Mouse (Mus musculus): ENCODE measurements at regions not wholly inside any gene's neighbourhood (a gene's known extent, or its start where the extent isn't known, plus 50 kb on each side); places are given as distances from the start of the nearest gene placed in this dataset.

GRCm38 (mm10) chr4:127598610-127599009, 240.6 kb upstream of the Gjb5 start:
- WGBS = 26% methylated on average over 3 of the region's 3 CpGs
- H3K4me1 ChIP-seq (ENCODE audit: control insufficient read depth, insufficient read depth, low read length) = no peaks in the 10 kb centered on the region

GRCm38 (mm10) chr4:127594081-127594480, 236.1 kb upstream of the Gjb5 start:
- Histone ChIP-seq H3K27ac (ENCODE audit: insufficient read depth, low read depth, low read length) (no peak overlapping the region), H3K36me3 (ENCODE audit: control insufficient read depth, insufficient read depth, low read length) (no peaks in the 10 kb centered on the region), H3K4me1 (ENCODE audit: control insufficient read depth, insufficient read depth, low read length) (no peaks in the 10 kb centered on the region), H3K4me3 (ENCODE audit: insufficient read depth, low read depth, low read length) (no peak overlapping the region), H3K27me3 (replicated peaks; ENCODE audit: control insufficient read depth, insufficient read depth, low read length) (no peaks in the 10 kb centered on the region)
- WGBS = 31% methylated on average over 8 of the region's 8 CpGs
- DNase-seq = peak; percentile 15
- TF ChIP-seq POLR2A (IDR thresholded peaks at IDR 0.05; ENCODE audit: low read depth, low read length) (no peak), CTCF (conservative IDR thresholded peaks at IDR 0.05; ENCODE audit: insufficient read depth, insufficient read length, low read depth, low read length) (no peak)

More at GRCm38 (mm10) chr4:127598610-127599009, 240.6 kb upstream of the Gjb5 start:
- no peak for DNase-seq
- H3K27me3 ChIP-seq (replicated peaks; ENCODE audit: control insufficient read depth, insufficient read depth, low read length) = no peaks in the 10 kb centered on the region
- H3K27ac ChIP-seq (ENCODE audit: insufficient read depth, low read depth, low read length) = no peak overlapping the region
- no peaks in the 10 kb centered on the region for H3K36me3 ChIP-seq (ENCODE audit: control insufficient read depth, insufficient read depth, low read length)
- TF ChIP-seq CTCF (conservative IDR thresholded peaks at IDR 0.05; ENCODE audit: insufficient read depth, insufficient read length, low read depth, low read length) (no peak), POLR2A (IDR thresholded peaks at IDR 0.05; ENCODE audit: low read depth, low read length) (no peak)
- H3K4me3 ChIP-seq (ENCODE audit: insufficient read depth, low read depth, low read length) = no peak overlapping the region

- 33% methylated on average over 3 of the region's 3 CpGs for whole genome bisulfite sequencing
- H3K27me3 ChIP-seq (replicated peaks; ENCODE audit: control insufficient read depth, insufficient read depth, low read length) = no peaks in the 10 kb centered on the region
Observed at GRCm38 (mm10) chr4:127591540-127591939, 233.6 kb upstream of the Gjb5 start.

GRCm38 (mm10) chr4:127586822-127587221, 228.8 kb upstream of the Gjb5 start:
- no peaks in the 10 kb centered on the region for H3K4me1 ChIP-seq (ENCODE audit: control insufficient read depth, insufficient read depth, low read length)
- H3K27me3 ChIP-seq (replicated peaks; ENCODE audit: control insufficient read depth, insufficient read depth, low read length) = no peaks in the 10 kb centered on the region
- no peaks in the 10 kb centered on the region for H3K36me3 ChIP-seq (ENCODE audit: control insufficient read depth, insufficient read depth, low read length)
- no peak for TF ChIP-seq CTCF (conservative IDR thresholded peaks at IDR 0.05; ENCODE audit: insufficient read depth, insufficient read length, low read depth, low read length)
- no peak for TF ChIP-seq POLR2A (IDR thresholded peaks at IDR 0.05; ENCODE audit: low read depth, low read length)
- H3K27ac ChIP-seq (ENCODE audit: insufficient read depth, low read depth, low read length) = no peak overlapping the region
- no peak for DNase-seq
- H3K4me3 ChIP-seq (ENCODE audit: insufficient read depth, low read depth, low read length) = no peak overlapping the region
- 57% methylated on average over 4 of the region's 4 CpGs for WGBS

More at GRCm38 (mm10) chr4:127591540-127591939, 233.6 kb upstream of the Gjb5 start:
- Histone ChIP-seq H3K4me3 (ENCODE audit: insufficient read depth, low read depth, low read length) (no peak overlapping the region), H3K27ac (ENCODE audit: insufficient read depth, low read depth, low read length) (no peak overlapping the region), H3K4me1 (ENCODE audit: control insufficient read depth, insufficient read depth, low read length) (no peaks in the 10 kb centered on the region), H3K36me3 (ENCODE audit: control insufficient read depth, insufficient read depth, low read length) (no peaks in the 10 kb centered on the region)
- DNase-seq = no peak
- TF ChIP-seq POLR2A (IDR thresholded peaks at IDR 0.05; ENCODE audit: low read depth, low read length) (no peak), CTCF (conservative IDR thresholded peaks at IDR 0.05; ENCODE audit: insufficient read depth, insufficient read length, low read depth, low read length) (no peak)

- Histone ChIP-seq H3K27ac (ENCODE audit: insufficient read depth, low read depth, low read length) (no peak overlapping the region), H3K27me3 (replicated peaks; ENCODE audit: control insufficient read depth, insufficient read depth, low read length) (no peaks in the 10 kb centered on the region), H3K4me1 (ENCODE audit: control insufficient read depth, insufficient read depth, low read length) (no peaks in the 10 kb centered on the region), H3K36me3 (ENCODE audit: control insufficient read depth, insufficient read depth, low read length) (no peaks in the 10 kb centered on the region), H3K4me3 (ENCODE audit: insufficient read depth, low read depth, low read length) (no peak overlapping the region)
- 83% methylated on average over 3 of the region's 3 CpGs for WGBS
- no peak for TF ChIP-seq CTCF (conservative IDR thresholded peaks at IDR 0.05; ENCODE audit: insufficient read depth, insufficient read length, low read depth, low read length)
- TF ChIP-seq POLR2A (IDR thresholded peaks at IDR 0.05; ENCODE audit: low read depth, low read length) = no peak
- no peak for DNase-seq
Observed at GRCm38 (mm10) chr4:127576521-127576920, 218.5 kb upstream of the Gjb5 start.

GRCm38 (mm10) chr4:127562602-127563001, 204.6 kb upstream of the Gjb5 start:
- DNase-seq = no peak
- TF ChIP-seq POLR2A (IDR thresholded peaks at IDR 0.05; ENCODE audit: low read depth, low read length) (no peak), CTCF (conservative IDR thresholded peaks at IDR 0.05; ENCODE audit: insufficient read depth, insufficient read length, low read depth, low read length) (no peak)
- Histone ChIP-seq H3K27ac (ENCODE audit: insufficient read depth, low read depth, low read length) (no peak overlapping the region), H3K36me3 (ENCODE audit: control insufficient read depth, insufficient read depth, low read length) (no peaks in the 10 kb centered on the region), H3K4me1 (ENCODE audit: control insufficient read depth, insufficient read depth, low read length) (no peaks in the 10 kb centered on the region), H3K27me3 (replicated peaks; ENCODE audit: control insufficient read depth, insufficient read depth, low read length) (no peaks in the 10 kb centered on the region), H3K4me3 (ENCODE audit: insufficient read depth, low read depth, low read length) (no peak overlapping the region)
- WGBS = 86% methylated on average over 5 of the region's 5 CpGs

- DNase-seq = no peak
- TF ChIP-seq POLR2A (IDR thresholded peaks at IDR 0.05; ENCODE audit: low read depth, low read length) (no peak), CTCF (conservative IDR thresholded peaks at IDR 0.05; ENCODE audit: insufficient read depth, insufficient read length, low read depth, low read length) (no peak)
- WGBS = 35% methylated on average over 7 of the region's 7 CpGs
- no peaks in the 10 kb centered on the region for H3K4me1 ChIP-seq (ENCODE audit: control insufficient read depth, insufficient read depth, low read length)
- no peak overlapping the region for H3K4me3 ChIP-seq (ENCODE audit: insufficient read depth, low read depth, low read length)
- no peaks in the 10 kb centered on the region for H3K36me3 ChIP-seq (ENCODE audit: control insufficient read depth, insufficient read depth, low read length)
- H3K27ac ChIP-seq (ENCODE audit: insufficient read depth, low read depth, low read length) = no peak overlapping the region
- H3K27me3 ChIP-seq (replicated peaks; ENCODE audit: control insufficient read depth, insufficient read depth, low read length) = no peaks in the 10 kb centered on the region
Observed at GRCm38 (mm10) chr4:127558572-127558971, 200.6 kb upstream of the Gjb5 start.

Measured in kidney, adult 2 months (tissue).